Mouse (Mus musculus): ENCODE results near the gene Hsdl2.
"Not testable (repeated sequence)": the region's sequence is repeated elsewhere in the genome, so short reads cannot be mapped to it uniquely, and the experiment has no call there.

The Hsdl2 gene

GRCm38 (mm10) chr4:59564128-59564527, 17.2 kb upstream of the Hsdl2 start:
- no peak for DNase-seq (ENCODE audit: low read depth, low spot score)

- DNase-seq (ENCODE audit: low read depth, low spot score) = no peak
These were observed 15.7 kb upstream of the Hsdl2 start for GRCm38 (mm10) chr4:59565571-59566188.

- DNase-seq (ENCODE audit: low read depth, low spot score) = no peak
These were observed 13.6 kb upstream of the Hsdl2 start for GRCm38 (mm10) chr4:59567576-59568260.

- peak; percentile 81 for DNase-seq (ENCODE audit: low read depth, low spot score)
These were observed 11.8 kb upstream of the Hsdl2 start for GRCm38 (mm10) chr4:59569538-59569937.

GRCm38 (mm10) chr4:59570519-59570918, 10.8 kb upstream of the Hsdl2 start:
- DNase-seq (ENCODE audit: low read depth, low spot score) = not testable (repeated sequence)

GRCm38 (mm10) chr4:59572521-59573118, 8.7 kb upstream of the Hsdl2 start:
- DNase-seq (ENCODE audit: low read depth, low spot score) = peak; percentile 27

GRCm38 (mm10) chr4:59575184-59575958, 6.0 kb upstream of the Hsdl2 start:
- no peak for DNase-seq (ENCODE audit: low read depth, low spot score)

GRCm38 (mm10) chr4:59580495-59581281, 675 bp upstream of the Hsdl2 start:
- peak; percentile 84 for DNase-seq (ENCODE audit: low read depth, low spot score)

- no peak for DNase-seq (ENCODE audit: low read depth, low spot score)
These were observed 823 bp downstream of the Hsdl2 start for GRCm38 (mm10) chr4:59582186-59582585.

- no peak for DNase-seq (ENCODE audit: low read depth, low spot score)
These were observed 3.7 kb downstream of the Hsdl2 start for GRCm38 (mm10) chr4:59585097-59585496.

GRCm38 (mm10) chr4:59587215-59587871, 6.0 kb downstream of the Hsdl2 start:
- no peak for DNase-seq (ENCODE audit: low read depth, low spot score)

- DNase-seq (ENCODE audit: low read depth, low spot score) = no peak
These were observed 6.5 kb downstream of the Hsdl2 start for GRCm38 (mm10) chr4:59587872-59588226.

- no peak for DNase-seq (ENCODE audit: low read depth, low spot score)
These were observed 13.3 kb downstream of the Hsdl2 start for GRCm38 (mm10) chr4:59594614-59595013.

GRCm38 (mm10) chr4:59596556-59596955, 15.2 kb downstream of the Hsdl2 start:
- DNase-seq (ENCODE audit: low read depth, low spot score) = no peak

- peak; percentile 28 for DNase-seq (ENCODE audit: low read depth, low spot score)
These were observed 21.3 kb downstream of the Hsdl2 start for GRCm38 (mm10) chr4:59602704-59603103.

- no peak for DNase-seq (ENCODE audit: low read depth, low spot score)
These were observed 23.5 kb downstream of the Hsdl2 start for GRCm38 (mm10) chr4:59604892-59605291.

- DNase-seq (ENCODE audit: low read depth, low spot score) = no peak
These were observed 24.1 kb downstream of the Hsdl2 start for GRCm38 (mm10) chr4:59605501-59605900.

- no peak for DNase-seq (ENCODE audit: low read depth, low spot score)
These were observed 29.0 kb downstream of the Hsdl2 start for GRCm38 (mm10) chr4:59610411-59610810.

GRCm38 (mm10) chr4:59614986-59615385, 33.6 kb downstream of the Hsdl2 start:
- DNase-seq (ENCODE audit: low read depth, low spot score) = peak; percentile 27

GRCm38 (mm10) chr4:59619611-59620245, 38.4 kb downstream of the Hsdl2 start:
- no peak for DNase-seq (ENCODE audit: low read depth, low spot score)

- DNase-seq (ENCODE audit: low read depth, low spot score) = no peak
These were observed 44.3 kb downstream of the Hsdl2 start for GRCm38 (mm10) chr4:59625676-59625997.
